Mouse (Mus musculus): ENCODE measurements around the gene Grb10.

DNA sequence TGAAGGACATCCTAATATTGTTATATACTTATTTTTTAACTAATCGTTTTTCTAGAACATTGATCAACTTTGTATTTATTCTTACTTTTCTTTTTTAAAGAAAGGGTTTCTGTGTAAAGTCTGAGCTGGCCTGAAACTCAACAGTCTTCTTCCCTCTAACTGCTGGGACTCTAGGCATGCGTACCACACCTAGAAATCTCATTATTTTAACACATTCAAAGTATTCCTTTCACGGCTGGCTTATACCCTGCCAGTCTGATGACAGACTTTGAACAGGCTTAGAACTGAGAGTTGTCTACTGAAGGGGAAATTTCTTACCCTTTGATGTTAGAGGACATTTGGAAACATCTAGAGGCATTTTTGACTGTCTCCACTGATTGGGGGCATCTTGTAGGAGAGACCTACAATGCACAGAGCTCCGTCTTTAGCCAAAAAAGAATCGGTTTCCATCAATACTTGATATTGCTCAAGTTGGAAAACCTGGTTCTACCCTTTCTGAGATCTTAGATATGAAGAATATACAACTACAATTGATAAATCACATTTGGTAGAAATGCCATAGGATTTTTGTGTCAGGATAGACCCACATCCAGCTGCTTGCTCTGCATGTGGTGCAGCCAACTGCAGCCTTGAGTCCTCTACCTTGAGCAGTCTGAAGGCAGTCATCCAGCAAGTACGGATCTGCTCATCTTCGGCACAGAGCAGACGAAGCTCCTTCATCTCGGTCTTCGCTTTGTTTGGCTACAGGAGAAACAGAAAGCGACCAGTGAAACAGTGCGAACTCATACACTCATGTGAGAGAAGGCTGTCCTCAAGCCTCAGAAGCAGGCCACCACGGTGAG is 95.0 kb downstream of the Grb10 start:
- TF ChIP-seq GATA1 (IDR thresholded peaks at IDR 0.05; ENCODE audit: borderline replicate concordance, low read length) (no peak), CTCF (IDR thresholded peaks at IDR 0.05; ENCODE audit: low read depth, low read length) (no peak), TAL1 (conservative IDR thresholded peaks at IDR 0.05; ENCODE audit: low read depth, low read length) (no peak), POLR2AphosphoS5 (IDR thresholded peaks at IDR 0.05; ENCODE audit: insufficient replicate concordance, low read depth, low read length) (no peak), GATA2 (IDR thresholded peaks at IDR 0.05; ENCODE audit: borderline replicate concordance, low read depth, low read length) (no peak)
